ENCODE assay signal across 12 mouse cellular contexts in the genomic region with DNA sequence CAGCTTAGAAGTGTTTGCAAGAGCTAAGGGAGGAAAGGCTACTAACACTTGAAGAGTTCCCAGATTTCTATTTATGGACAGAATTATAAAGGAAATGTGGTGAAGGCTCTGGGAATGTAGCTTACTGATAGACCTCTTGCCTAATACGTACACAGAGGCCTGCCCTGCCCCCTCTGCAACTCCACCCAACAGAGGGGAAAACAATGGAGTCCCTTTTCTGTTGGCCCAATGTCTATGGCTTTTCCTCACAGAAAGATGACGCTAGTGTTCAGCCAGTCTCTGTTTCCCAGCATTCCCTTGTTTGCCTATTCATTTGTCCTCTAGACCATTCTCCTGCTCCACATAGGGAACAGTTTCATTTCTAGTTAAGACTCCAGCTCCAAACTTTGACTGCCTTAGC. TPM values are rescaled to one million over a fixed set of nuclear protein-coding genes. Genes with fewer than 3 reads are reported as not detected.
DNase-seq lines count a peak whose midpoint lies in the region; ATAC-seq and TF ChIP-seq lines count a peak whose summit lies in the region.
"Had no signal": no experiment of that assay in that cellular context is flagged by ENCODE, and none has a peak within 500 bp of the region (broad histone marks: within the 10 kb centered on the region; RNA-seq: fewer than 3 reads in every experiment).

No protein-coding gene starts in this region.

- no peak overlapping the region for H3K4me2 ChIP-seq in heart, embryonic 16.5 days (ENCODE audit: low read depth, low read length)
- no peak overlapping the region for H3K4me2 ChIP-seq in liver, embryonic 13.5 days
- no peak overlapping the region for H3K4me2 ChIP-seq in hindbrain, embryonic 12.5 days (replicated peaks)
- H3K4me2 ChIP-seq: kidney, embryonic 15.5 days had no signal

- H3K9ac ChIP-seq in heart, embryonic 16.5 days (ENCODE audit: low read length): no peak overlapping the region
- no peak overlapping the region for H3K9ac ChIP-seq in liver, embryonic 13.5 days
- no peak overlapping the region for H3K9ac ChIP-seq in hindbrain, embryonic 12.5 days
- H3K9ac ChIP-seq: kidney, embryonic 15.5 days had no signal

- H3K27me3 ChIP-seq in heart, embryonic 16.5 days (ENCODE audit: control insufficient read depth, insufficient read depth, low read length): no peaks in the 10 kb centered on the region
- no peaks in the 10 kb centered on the region for H3K27me3 ChIP-seq in liver, embryonic 13.5 days
- H3K27me3 ChIP-seq in hindbrain, embryonic 12.5 days: no peaks in the 10 kb centered on the region
- H3K27me3 ChIP-seq: kidney, embryonic 15.5 days had no signal

- no peak for TF ChIP-seq CTCF in bone marrow macrophage, adult 2 months (IDR thresholded peaks at IDR 0.05; ENCODE audit: low read depth, low read length)

- H3K9me3 ChIP-seq in heart, embryonic 16.5 days (replicated peaks; ENCODE audit: control insufficient read depth, low read length): no peaks in the 10 kb centered on the region
- no peaks in the 10 kb centered on the region for H3K9me3 ChIP-seq in liver, embryonic 13.5 days (replicated peaks)
- H3K9me3 ChIP-seq in hindbrain, embryonic 12.5 days (replicated peaks): no peaks in the 10 kb centered on the region
- H3K9me3 ChIP-seq: kidney, embryonic 15.5 days had no signal

- no peak overlapping the region for H3K27ac ChIP-seq in heart, embryonic 16.5 days (ENCODE audit: low read length)
- H3K27ac ChIP-seq in bone marrow macrophage, adult 2 months (ENCODE audit: insufficient read depth, low read depth, low read length): peak overlapping the region; percentile 32
- peak overlapping the region; percentile 18; the same call in 1 of the 2 replicates for H3K27ac ChIP-seq in liver, embryonic 13.5 days
- no peak overlapping the region for H3K27ac ChIP-seq in hindbrain, embryonic 12.5 days
- H3K27ac ChIP-seq: kidney, embryonic 15.5 days; macrophage had no signal

- H3K4me3 ChIP-seq in heart, embryonic 16.5 days (ENCODE audit: low read length): no peak overlapping the region
- no peak overlapping the region for H3K4me3 ChIP-seq in bone marrow macrophage, adult 2 months (ENCODE audit: insufficient read depth, low read length)
- H3K4me3 ChIP-seq in liver, embryonic 13.5 days (replicated peaks): no peak overlapping the region
- no peak overlapping the region for H3K4me3 ChIP-seq in hindbrain, embryonic 12.5 days
- H3K4me3 ChIP-seq: kidney, embryonic 15.5 days had no signal

- no peak for TF ChIP-seq POLR2A in bone marrow macrophage, adult 2 months (IDR thresholded peaks at IDR 0.05; ENCODE audit: borderline replicate concordance, low read depth, low read length)

- intact Hi-C loops in heart, postnatal 36 days (cut with DNase I): no loop called here

- DNase-seq in heart, postnatal 36 days: no peak
- DNase-seq in 3134 (ENCODE audit: extremely low read depth, insufficient read length, low spot score): peak; percentile 16
- DNase-seq in liver, embryonic 13.5 days: no peak
- DNase-seq: cerebellum, adult 11 months; right cerebral cortex, postnatal 14 days had no signal

- 21% methylated on average over 2 of the region's 2 CpGs for WGBS in heart, embryonic 16.5 days
- WGBS in liver, embryonic 13.5 days (ENCODE audit: insufficient replicate concordance): 25% methylated on average over 2 of the region's 2 CpGs
- WGBS in hindbrain, embryonic 12.5 days: 8% methylated on average over 2 of the region's 2 CpGs

- 0 out of 2 replicates have a peak, but pooled peaks have one; percentile 32 for ATAC-seq in heart, embryonic 16.5 days (replicated peaks; ENCODE audit: extremely low read depth, insufficient read depth, low FRiP score)
- peak; percentile 63 for ATAC-seq in liver, embryonic 13.5 days (ENCODE audit: low read depth)
- ATAC-seq in activated CD4-positive, CD25-positive, alpha-beta regulatory T cell, adult 4 months: no peak
- ATAC-seq in erythroblast, adult 5-6 weeks (replicated peaks; ENCODE audit: low FRiP score, poor library complexity, severe bottlenecking): no peak
- ATAC-seq in hindbrain, embryonic 12.5 days (ENCODE audit: low FRiP score): no peak

- H3K36me3 ChIP-seq in heart, embryonic 16.5 days (ENCODE audit: control insufficient read depth, insufficient read depth): peaks cover under 1% of the 10 kb centered on the region; the same call in 1 of the 2 replicates
- no peaks in the 10 kb centered on the region for H3K36me3 ChIP-seq in liver, embryonic 13.5 days
- H3K36me3 ChIP-seq in hindbrain, embryonic 12.5 days: 0 out of 2 replicates have a peak, but pooled peaks cover 8% of the 10 kb centered on the region

- H3K4me1 ChIP-seq in heart, embryonic 16.5 days (ENCODE audit: control insufficient read depth, insufficient read depth, low read length): peaks cover 5% of the 10 kb centered on the region; the same call in 1 of the 2 replicates
- H3K4me1 ChIP-seq in bone marrow macrophage, adult 2 months (ENCODE audit: control insufficient read depth, insufficient read depth, low read length): peaks cover 11% of the 10 kb centered on the region
- peaks cover 8% of the 10 kb centered on the region; the same call in 1 of the 2 replicates for H3K4me1 ChIP-seq in liver, embryonic 13.5 days (replicated peaks)
- H3K4me1 ChIP-seq in hindbrain, embryonic 12.5 days: 0 out of 2 replicates have a peak, but pooled peaks cover 6% of the 10 kb centered on the region
- H3K4me1 ChIP-seq: kidney, embryonic 15.5 days had no signal

RNA-seq across cellular contexts. Expression of a gene that starts 9.4 kb away (rescaled TPM):
- 61.1 and 63.6 TPM in 2 replicates for polyA plus RNA-seq in heart, embryonic 16.5 days (2015; fragmentation: Nextera tagmentation; extraction: Ambion mirVana)
- 10 to 100 TPM; 46.9 to 53.5 TPM for total RNA-seq in heart, postnatal 36 days (2021)
- polyA plus RNA-seq in bone marrow macrophage, adult 2 months (2012; ENCODE audit: insufficient read depth, insufficient read length, missing spikeins): 31.8 and 40.1 TPM in 2 replicates
- polyA plus RNA-seq in liver, embryonic 13.5 days (2015; fragmentation: Nextera tagmentation; extraction: Ambion mirVana): 47.8 and 52.8 TPM in 2 replicates
- 10 to 100 TPM; 52.3 to 52.7 TPM for polyA plus RNA-seq in activated CD4-positive, CD25-positive, alpha-beta regulatory T cell, adult 4 months (2017; shearing (Covaris generic))
- total RNA-seq in erythroblast, adult 5-6 weeks (2015; ENCODE audit: low replicate concordance): 25.6 and 28.2 TPM in 2 replicates
- 42.2 and 42.3 TPM in 2 replicates for total RNA-seq in erythroblast, adult 5-6 weeks (2017; ENCODE audit: low replicate concordance)
- polyA plus RNA-seq in hindbrain, embryonic 12.5 days (2016; fragmentation: Nextera tagmentation; extraction: Ambion mirVana): 136 and 139 TPM in 2 replicates

RNA-seq across cellular contexts. Expression of a gene that starts 59.9 kb away (rescaled TPM):
- 3.9 and 4.5 TPM in 2 replicates for polyA plus RNA-seq in heart, embryonic 16.5 days (2015; fragmentation: Nextera tagmentation; extraction: Ambion mirVana)
- total RNA-seq in heart, postnatal 36 days (2021): 10 to 100 TPM; 10.6 to 11.5 TPM
- polyA plus RNA-seq in bone marrow macrophage, adult 2 months (2012; ENCODE audit: insufficient read depth, insufficient read length, missing spikeins): 3.4 and 3.8 TPM in 2 replicates
- polyA plus RNA-seq in liver, embryonic 13.5 days (2015; fragmentation: Nextera tagmentation; extraction: Ambion mirVana): 0.93 and 1.1 TPM in 2 replicates
- under 1 TPM in 1 of 2 experiments, not detected in 1; 0.11 TPM for polyA plus RNA-seq in activated CD4-positive, CD25-positive, alpha-beta regulatory T cell, adult 4 months (2017; shearing (Covaris generic))
- total RNA-seq in erythroblast, adult 5-6 weeks (2015; ENCODE audit: low replicate concordance): 0.19 and 0.42 TPM in 2 replicates
- total RNA-seq in erythroblast, adult 5-6 weeks (2017; ENCODE audit: low replicate concordance): 1.5 and 2.5 TPM in 2 replicates
- polyA plus RNA-seq in hindbrain, embryonic 12.5 days (2016; fragmentation: Nextera tagmentation; extraction: Ambion mirVana): 5.8 and 6.4 TPM in 2 replicates

Comparison
In these comparisons a context has a peak if more than half of its experiments do, and no peak if none do; other contexts are left out.
1. ATAC-seq: peak in heart, embryonic 16.5 days (single experiment) and liver, embryonic 13.5 days (single experiment); none in activated CD4-positive, CD25-positive, alpha-beta regulatory T cell, adult 4 months (single experiment), erythroblast, adult 5-6 weeks (single experiment) and hindbrain, embryonic 12.5 days (single experiment).
2. H3K27ac ChIP-seq: peak in bone marrow macrophage, adult 2 months (single experiment) and liver, embryonic 13.5 days (single experiment); none in heart, embryonic 16.5 days (single experiment) and hindbrain, embryonic 12.5 days (single experiment).